Mouse (Mus musculus) mouse embryonic stem cell (cell line): Measurements from ENCODE around the gene Meiob.

Source experiments
- in situ Hi-C, 2 experiments: fragments of 300-500 bp; cut with MboI; formaldehyde crosslinking; loops; 1 replicate in 1 of 2; 3 replicates in 1 of 2; pipeline ENCODE4 v1.14.3; 2019 to 2020; ENCODE audit warnings: low sequenced_read_pairs in 2 of 2, low pct_unique_long_range_greater_than_20kb in 1 of 2, mixed read lengths in 1 of 2; ENCODE audit not compliant: unreplicated experiment in 1 of 2

Meiob gene

GRCm38 (mm10) chr17:24803952-24804951 is at the start of gene Meiob:
Gene Meiob (plus strand): TSS chr17:24804289.
- in situ Hi-C loops = no loop called here

- in situ Hi-C loops = no loop called here
These were observed 46.7 kb upstream of the Meiob start for GRCm38 (mm10) chr17:24757394-24757793.

DNA sequence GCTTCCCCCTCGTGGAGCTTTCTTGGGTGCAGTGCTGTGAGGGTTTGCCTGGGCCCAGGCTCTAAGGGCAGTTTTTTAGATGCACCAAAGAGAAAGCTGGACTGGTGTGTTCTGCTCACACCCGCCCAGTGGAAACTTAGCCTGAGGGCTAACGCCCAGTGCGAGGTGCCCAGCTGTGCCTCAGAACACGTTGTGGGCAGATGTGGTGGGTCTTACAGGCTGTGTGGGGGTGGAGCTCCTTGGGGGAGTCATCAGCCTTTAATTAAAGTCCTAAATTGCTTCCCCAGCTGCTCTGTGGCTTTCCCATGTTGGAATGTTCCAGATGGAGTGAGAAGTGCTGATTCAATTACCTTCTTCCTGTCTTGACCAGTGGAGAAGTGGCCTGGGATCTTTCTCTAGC is 43.0 kb upstream of the Meiob start:
- in situ Hi-C loops = no loop called here

GRCm38 (mm10) chr17:24765016-24765905 is 38.8 kb upstream of the Meiob start:
- in situ Hi-C loops = no loop called here

DNA sequence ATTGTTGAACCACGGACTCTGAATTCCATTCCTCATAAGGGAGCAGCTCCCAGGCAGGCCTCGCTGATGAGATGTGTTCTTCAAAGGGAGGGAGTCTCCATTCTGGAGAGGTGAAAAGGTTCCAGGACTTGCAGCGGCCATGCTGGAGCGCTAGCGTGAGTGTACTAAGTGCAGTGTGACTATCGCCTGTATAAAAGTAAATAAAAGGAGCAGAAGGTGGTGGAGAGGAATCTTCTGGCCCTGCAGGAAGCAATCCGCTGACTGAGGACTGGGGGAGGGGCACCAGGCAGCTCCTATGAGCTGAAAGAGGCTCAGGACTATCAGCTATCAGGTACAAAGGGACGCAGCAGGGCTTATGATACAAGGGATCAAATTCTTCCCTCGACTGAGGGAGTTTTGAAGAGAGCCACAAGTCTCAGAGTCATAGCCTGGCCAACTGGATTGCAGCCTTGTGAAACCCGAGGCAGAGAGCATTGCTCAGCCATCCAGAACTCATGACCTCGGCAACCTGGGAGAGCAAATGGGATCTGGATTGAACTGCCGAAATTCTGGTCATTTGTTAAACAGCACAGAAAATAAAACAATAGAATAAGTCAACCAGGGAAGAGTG is 37.7 kb upstream of the Meiob start:
- in situ Hi-C loops = no loop called here

GRCm38 (mm10) chr17:24769146-24769545 is 34.9 kb upstream of the Meiob start:
- in situ Hi-C loops = no loop called here

DNA sequence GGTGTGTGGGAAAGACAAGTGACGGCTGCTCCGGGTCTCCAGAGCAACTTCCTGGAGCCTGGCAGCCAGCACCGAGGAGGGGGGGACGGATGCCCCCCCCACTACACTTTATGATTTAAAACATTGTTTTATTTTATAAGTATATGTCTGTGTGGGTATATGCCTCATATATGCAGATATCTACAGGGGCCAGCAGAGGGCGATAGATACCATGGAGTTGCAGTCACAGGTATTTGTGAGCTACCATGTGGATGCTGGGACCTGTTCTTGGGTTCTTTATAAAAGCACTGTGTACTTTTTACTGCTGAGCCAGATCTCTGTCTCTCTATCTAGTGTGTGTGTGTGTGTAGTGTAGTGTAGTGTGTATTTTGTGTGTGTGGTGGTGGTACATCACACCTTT is 30.8 kb upstream of the Meiob start:
- in situ Hi-C loops = no loop called here

DNA sequence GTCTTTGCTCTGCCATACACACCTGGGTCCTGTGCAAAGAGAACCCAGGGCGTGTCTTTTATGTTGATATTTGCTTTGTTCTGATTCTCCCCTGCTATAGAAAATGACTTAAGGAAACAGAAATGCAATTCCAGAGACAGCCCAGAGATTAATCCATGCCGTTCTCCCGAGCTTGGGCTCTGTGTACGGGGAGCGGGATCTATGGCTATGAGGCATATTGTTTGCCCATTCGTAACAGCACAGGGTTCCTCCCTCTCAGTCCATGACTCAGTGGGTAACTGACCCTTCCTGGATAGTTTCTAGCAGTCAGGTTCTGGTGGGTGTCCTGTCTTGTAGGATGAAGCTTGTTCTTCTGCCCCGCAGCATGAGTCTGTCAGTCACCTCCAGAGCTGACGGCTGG is 28.9 kb upstream of the Meiob start:
- in situ Hi-C loops = no loop called here

DNA sequence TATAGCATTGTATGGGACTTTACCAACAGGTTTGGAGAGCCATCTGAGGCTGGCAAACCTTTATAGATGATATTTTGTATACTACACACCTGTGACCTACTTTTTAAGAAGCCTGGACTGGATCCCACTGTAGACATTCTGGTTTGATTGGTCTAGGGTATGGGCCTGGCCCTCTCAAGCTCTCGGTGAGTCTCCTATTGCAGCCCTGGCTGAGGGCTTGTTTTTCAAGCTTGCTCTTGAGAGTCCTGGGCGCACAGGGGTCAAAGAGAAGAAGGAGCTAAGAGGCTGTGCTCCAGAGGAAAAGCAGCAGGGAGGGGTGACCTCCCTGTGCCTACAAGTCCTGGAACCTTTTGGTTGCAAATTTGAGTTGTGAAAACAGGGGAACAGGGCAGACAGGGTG is 27.0 kb upstream of the Meiob start:
- in situ Hi-C loops = no loop called here

DNA sequence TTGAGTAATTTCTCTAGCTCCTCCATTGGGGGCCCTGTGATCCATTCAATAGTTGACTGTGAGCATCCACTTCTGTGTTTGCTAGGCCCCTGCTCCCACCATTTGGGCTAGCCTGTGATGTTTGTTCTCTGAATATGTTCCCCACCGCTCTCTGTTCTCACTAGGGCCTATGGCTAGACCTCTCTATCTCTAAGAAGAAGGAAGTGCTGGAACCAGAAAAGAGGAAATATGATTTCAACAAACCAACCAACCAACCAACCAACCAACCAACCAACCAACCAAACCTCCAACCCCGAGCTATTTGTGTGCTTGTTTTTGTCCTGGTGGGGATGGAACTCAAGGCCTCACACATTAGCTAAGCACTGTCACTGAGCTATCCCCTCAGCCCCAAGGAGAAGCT is 23.3 kb upstream of the Meiob start:
- in situ Hi-C loops = no loop called here

DNA sequence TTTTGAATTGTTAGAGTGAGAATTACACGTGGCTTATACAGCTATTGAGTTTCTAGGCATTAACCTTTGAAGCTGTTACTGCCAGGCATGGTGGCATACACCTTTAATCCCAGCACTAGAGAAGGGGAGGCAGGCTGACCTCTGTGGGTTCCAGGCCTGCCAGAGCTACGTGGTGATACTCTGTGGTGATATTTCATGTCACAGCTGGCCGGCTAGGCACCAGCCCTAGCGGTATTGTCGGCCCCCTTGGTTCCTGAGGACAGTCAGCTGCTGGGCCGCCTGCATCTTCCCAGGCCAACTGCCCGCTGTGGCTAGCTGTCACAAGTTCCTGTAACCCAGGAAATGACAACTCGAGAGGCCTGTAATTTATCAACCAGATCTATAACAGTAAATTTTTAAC is 11.9 kb upstream of the Meiob start:
- in situ Hi-C loops = no loop called here

DNA sequence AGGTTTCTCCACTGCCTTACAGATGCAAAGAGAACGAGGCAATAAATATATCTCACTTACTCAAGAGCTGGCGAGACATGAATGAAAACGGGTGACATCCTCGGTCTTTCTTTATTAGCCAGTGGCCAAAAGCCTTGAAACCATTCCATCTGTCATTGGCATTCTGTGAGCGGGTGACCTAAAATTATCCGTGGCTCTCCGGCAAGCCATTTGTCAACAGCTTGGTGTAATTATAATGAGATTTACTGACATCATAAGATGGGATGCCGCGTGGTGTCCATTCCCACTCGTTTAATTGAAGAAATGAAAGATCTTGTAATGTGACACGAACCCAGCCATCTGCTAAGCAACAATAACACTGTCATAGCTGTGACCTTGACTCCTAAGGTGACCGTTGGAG is 9.3 kb upstream of the Meiob start:
- in situ Hi-C loops = no loop called here

- in situ Hi-C loops = no loop called here
These were observed 7.1 kb upstream of the Meiob start for GRCm38 (mm10) chr17:24796969-24797368.

DNA sequence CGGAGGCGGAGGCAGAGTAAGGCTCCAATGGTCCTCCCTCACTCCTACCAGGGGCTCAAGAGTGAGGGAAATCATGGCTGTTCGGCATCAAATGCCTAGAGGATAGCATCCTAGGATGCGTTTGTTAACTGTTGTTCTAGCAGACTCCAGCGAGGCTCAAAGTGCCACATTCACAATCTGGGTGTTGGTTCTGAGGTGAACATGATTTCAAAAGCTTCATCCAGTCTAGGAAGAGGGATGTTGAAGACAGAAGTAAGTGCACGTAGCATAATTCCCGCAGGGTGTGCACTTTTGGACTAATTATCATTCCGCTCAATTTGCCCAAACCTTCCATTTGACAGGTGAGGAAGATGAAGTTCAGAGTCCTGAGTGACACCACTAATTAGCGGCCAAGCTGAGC is 5.9 kb upstream of the Meiob start:
- in situ Hi-C loops = no loop called here

DNA sequence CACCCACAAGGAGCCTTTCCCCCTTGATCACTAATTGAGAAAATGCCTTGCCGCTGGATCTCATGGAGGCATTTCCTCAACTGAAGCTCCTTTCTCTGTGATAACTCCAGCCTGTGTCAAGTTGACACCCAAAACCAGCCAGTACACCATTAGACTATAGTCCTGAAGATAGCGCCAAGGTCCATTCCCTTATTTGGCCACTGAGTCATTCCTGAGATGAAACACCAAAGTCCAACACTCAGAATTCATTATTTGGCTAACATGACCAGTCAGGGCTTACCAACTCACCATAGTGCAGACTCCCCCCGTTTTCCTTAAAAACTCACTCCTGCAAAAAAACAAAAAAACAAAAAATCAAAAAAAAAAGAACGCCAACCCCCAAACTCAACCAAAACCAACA is 4.6 kb upstream of the Meiob start:
- in situ Hi-C loops = no loop called here

- in situ Hi-C loops = no loop called here
These were observed 3.6 kb upstream of the Meiob start for GRCm38 (mm10) chr17:24800524-24800923.

DNA sequence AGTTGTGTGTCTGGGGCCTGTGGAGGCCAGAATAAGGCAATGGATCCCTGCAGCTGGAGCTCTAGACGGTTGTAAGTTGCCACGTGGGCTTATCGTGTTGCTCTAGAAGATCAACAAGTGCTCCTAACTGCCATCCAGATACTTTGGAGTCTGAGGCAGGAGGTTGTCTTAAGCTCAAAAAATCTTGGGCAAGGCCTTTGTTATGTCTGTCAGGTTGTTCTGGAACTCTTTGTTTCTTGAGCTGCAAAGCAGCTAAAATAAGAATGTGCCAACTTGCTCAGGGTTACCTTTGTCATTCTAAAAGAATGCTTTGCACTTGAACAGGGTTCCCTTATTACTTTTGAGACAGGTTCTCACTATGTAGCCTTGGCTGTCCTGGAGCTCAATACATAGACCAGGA is 7.1 kb downstream of the Meiob start:
- in situ Hi-C loops = no loop called here

DNA sequence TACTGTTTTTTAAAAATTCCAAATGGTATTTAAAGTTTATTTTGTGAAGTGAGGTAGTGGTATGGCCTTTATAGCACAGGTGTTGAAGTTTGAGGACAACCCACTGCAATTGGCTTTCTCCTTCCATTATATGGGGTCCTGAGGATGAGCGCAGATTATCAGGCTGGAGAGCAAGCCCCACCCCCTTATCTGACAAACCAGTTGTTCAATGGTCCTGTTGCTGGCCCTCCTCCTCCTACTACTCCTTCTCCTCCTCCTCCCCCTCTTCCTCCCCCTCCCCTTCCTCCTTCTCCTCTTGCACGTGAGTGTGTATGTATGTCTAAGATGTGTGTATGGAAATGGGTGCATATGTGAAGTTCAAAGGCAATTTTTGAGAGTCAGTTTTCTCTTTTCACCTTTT is 8.1 kb downstream of the Meiob start:
- in situ Hi-C loops = no loop called here

DNA sequence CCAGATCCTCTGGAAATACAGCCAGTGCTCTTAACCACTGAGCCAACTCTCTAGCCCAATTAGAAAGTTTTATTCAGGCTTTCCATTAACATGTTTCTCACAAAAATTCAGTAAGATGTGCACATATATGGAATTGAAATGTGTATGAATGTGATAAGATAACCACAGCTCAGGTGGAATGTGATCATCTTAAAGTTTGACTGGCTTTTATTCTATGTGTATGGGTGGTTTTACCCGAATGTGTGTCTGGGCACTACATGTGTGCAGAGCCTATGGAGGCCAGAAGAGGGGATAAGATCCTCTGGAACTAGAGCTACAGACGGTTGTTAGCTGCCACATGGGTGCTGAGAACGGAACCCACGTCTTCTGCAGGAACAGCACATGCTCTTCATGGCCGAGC is 11.2 kb downstream of the Meiob start:
- in situ Hi-C loops = no loop called here
